Mouse (Mus musculus): ENCODE measurements around the gene Stfa2l1. TPM values are rescaled to one million over a fixed set of nuclear protein-coding genes. Genes with fewer than 3 reads are reported as not detected.

Stfa2l1 gene
- polyA plus RNA-seq (2012; ENCODE audit: low replicate concordance), result not detected in 2 replicates

DNA sequence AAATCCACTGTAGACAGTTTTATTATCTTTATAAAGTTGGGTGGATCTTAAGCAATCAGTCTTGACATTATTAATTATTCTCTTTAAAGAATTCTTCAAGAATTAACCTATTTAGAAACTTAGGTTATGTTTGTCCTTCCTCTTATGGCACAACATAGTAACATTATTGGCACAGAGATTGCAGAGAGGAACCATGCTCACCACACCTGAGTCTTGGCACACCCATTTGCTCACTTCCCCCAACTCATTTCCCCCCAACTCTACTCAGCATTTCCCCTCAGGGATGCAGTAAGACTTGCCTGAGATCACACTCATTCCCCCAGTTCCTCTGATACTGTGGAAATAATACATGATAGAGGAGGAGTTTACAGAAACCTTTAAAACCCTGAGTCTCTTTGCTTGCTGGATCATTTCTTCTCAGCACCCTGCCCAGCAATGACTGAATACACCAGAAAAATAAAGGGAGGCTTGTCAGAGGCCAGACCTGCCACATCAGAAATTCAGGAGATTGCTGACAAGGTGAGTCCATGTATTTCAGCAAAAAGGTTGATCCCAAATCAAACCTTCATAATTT, at the start of gene Stfa2l1:
Gene Stfa2l1, plus strand, starts transcription at position 410 of the 574 bp plus-strand sequence.

GRCm38 (mm10) chr16:36131141-36131540, 25.5 kb upstream of the Stfa2l1 start, which contains the start of gene Csta1:
Gene Csta1, minus strand, starts transcription at chr16:36131241.

DNA sequence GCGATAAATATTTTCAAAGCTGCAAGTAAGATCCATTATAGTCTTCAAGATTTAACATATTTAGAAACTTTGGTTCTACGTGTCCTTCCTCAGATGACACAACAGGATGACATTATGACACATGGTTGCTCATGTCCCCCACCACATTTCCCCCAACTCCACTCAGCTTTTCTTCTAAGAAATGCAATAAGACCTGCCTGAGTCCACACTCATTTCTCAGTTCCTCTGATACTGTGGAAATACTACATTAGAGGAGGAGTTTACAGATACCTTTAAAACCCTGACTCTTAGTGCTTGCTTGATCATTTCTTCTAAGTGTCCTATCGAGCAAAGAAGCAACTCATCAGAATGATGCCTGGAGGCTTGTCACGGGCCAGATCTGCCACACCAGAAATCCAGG, 27.3 kb downstream of the Stfa2l1 start, which contains the start of gene Gm5483:
Gene Gm5483, plus strand, starts transcription at position 301 of the 400 bp plus-strand sequence.

DNA sequence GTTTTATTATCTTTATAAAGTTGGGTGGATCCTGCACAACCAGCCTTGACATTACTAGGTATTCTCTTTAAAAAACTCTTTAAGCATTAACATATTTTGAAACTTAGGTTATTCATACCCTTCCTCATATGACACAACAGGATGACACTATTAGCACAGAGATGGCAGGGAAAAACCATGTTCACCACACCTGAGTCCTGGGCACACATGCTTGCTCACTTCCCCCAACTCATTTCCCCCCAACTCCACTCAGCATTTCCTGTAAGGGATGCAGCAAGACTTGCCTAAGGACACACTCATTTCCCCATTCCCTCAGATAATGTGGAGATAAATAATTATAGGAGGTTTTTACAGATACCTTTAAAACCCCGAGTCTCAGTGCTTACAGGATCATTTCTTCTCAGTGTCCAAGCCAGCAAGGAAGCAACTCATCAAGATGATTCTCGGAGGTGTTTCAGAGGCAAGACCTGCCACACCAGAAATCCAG, 53.4 kb downstream of the Stfa2l1 start, which contains the start of gene Gm5416:
Gene Gm5416, plus strand, starts transcription at position 437 of the 487 bp plus-strand sequence.

Other genes with a start within 250 kb of the Stfa2l1 start
- gene Parp9, start 218.3 kb upstream of the Stfa2l1 start, polyA plus RNA-seq (2012; ENCODE audit: low replicate concordance), result 1.4 and 6.4 TPM in 2 replicates
- gene Dtx3l, start 217.7 kb upstream of the Stfa2l1 start, polyA plus RNA-seq (2012; ENCODE audit: low replicate concordance), result 3.0 and 4.9 TPM in 2 replicates
- 26.0 and 35.9 TPM in 2 replicates for gene Kpna1, start 178.1 kb upstream of the Stfa2l1 start, polyA plus RNA-seq (2012; ENCODE audit: low replicate concordance)
- gene Wdr5b, start 115.6 kb upstream of the Stfa2l1 start, polyA plus RNA-seq (2012; ENCODE audit: low replicate concordance), result 0.10 and 1.1 TPM in 2 replicates
- 13.2 and 20.5 TPM in 2 replicates for gene Fam162a, start 85.2 kb upstream of the Stfa2l1 start, polyA plus RNA-seq (2012; ENCODE audit: low replicate concordance)
- 1.9 and 4.1 TPM in 2 replicates for gene Ccdc58, start 85.1 kb upstream of the Stfa2l1 start, polyA plus RNA-seq (2012; ENCODE audit: low replicate concordance)
- gene Csta1, start 25.6 kb upstream of the Stfa2l1 start, polyA plus RNA-seq (2012; ENCODE audit: low replicate concordance), result not detected in 2 replicates
- not detected in 2 replicates for gene Gm5483, start 27.4 kb downstream of the Stfa2l1 start, polyA plus RNA-seq (2012; ENCODE audit: low replicate concordance)
- not detected in 2 replicates for gene Gm5416, start 53.6 kb downstream of the Stfa2l1 start, polyA plus RNA-seq (2012; ENCODE audit: low replicate concordance)
- not detected in 2 replicates for gene 2010005H15Rik, start 64.7 kb downstream of the Stfa2l1 start, polyA plus RNA-seq (2012; ENCODE audit: low replicate concordance)
- gene Stfa1, start 120.1 kb downstream of the Stfa2l1 start, polyA plus RNA-seq (2012; ENCODE audit: low replicate concordance), result not detected in 2 replicates
- not detected in 2 replicates for gene BC117090, start 177.5 kb downstream of the Stfa2l1 start, polyA plus RNA-seq (2012; ENCODE audit: low replicate concordance)
- not detected in 2 replicates for gene BC100530, start 210.9 kb downstream of the Stfa2l1 start, polyA plus RNA-seq (2012; ENCODE audit: low replicate concordance)